Mouse (Mus musculus): ENCODE data around the gene Haghl.
"Not testable (repeated sequence)": the region's sequence is repeated elsewhere in the genome, so short reads cannot be mapped to it uniquely, and the experiment has no call there.

The Haghl gene

GRCm38 (mm10) chr17:25783861-25784574 lies 1.5 kb downstream of the Haghl start:
- peak; percentile 46 for DNase-seq

GRCm38 (mm10) chr17:25783086-25783485 lies 2.4 kb downstream of the Haghl start:
- DNase-seq: peak; percentile 71

- DNase-seq: no peak
Observed at GRCm38 (mm10) chr17:25781339-25781738, 4.1 kb downstream of the Haghl start.

- no peak for DNase-seq
Observed at GRCm38 (mm10) chr17:25777948-25778347, 7.5 kb downstream of the Haghl start.

- DNase-seq: peak; percentile 24
Observed at GRCm38 (mm10) chr17:25775318-25776062, 10.0 kb downstream of the Haghl start.

GRCm38 (mm10) chr17:25773549-25774120 lies 11.8 kb downstream of the Haghl start, which contains the start of gene Narfl:
TSS of gene Narfl (plus strand) at chr17:25773776.
- peak; percentile 98 for DNase-seq

GRCm38 (mm10) chr17:25769331-25769730 lies 16.1 kb downstream of the Haghl start:
- no peak for DNase-seq

- no peak for DNase-seq
Observed at GRCm38 (mm10) chr17:25765886-25766285, 19.6 kb downstream of the Haghl start.

GRCm38 (mm10) chr17:25762591-25762990 lies 22.9 kb downstream of the Haghl start:
- no peak for DNase-seq

GRCm38 (mm10) chr17:25761561-25761970 lies 23.9 kb downstream of the Haghl start:
- DNase-seq: no peak

- DNase-seq: no peak
Observed at GRCm38 (mm10) chr17:25760148-25760547, 25.3 kb downstream of the Haghl start.

- DNase-seq: no peak
Observed at GRCm38 (mm10) chr17:25757691-25758090, 27.8 kb downstream of the Haghl start.

GRCm38 (mm10) chr17:25756378-25757242 lies 28.9 kb downstream of the Haghl start:
- DNase-seq: no peak

GRCm38 (mm10) chr17:25755627-25756377 lies 29.7 kb downstream of the Haghl start:
- DNase-seq: no peak

- DNase-seq: no peak
Observed at GRCm38 (mm10) chr17:25755086-25755485, 30.4 kb downstream of the Haghl start.

GRCm38 (mm10) chr17:25754241-25754640 lies 31.2 kb downstream of the Haghl start, which contains the start of gene Msln:
TSS of gene Msln (minus strand) at chr17:25754378.
- no peak for DNase-seq

GRCm38 (mm10) chr17:25751446-25751845 lies 34.0 kb downstream of the Haghl start:
- DNase-seq: no peak

GRCm38 (mm10) chr17:25749314-25749713 lies 36.2 kb downstream of the Haghl start:
- no peak for DNase-seq

GRCm38 (mm10) chr17:25748238-25748637 lies 37.2 kb downstream of the Haghl start:
- DNase-seq: no peak

GRCm38 (mm10) chr17:25744311-25744710 lies 41.2 kb downstream of the Haghl start:
- DNase-seq: no peak

- no peak for DNase-seq
Observed at GRCm38 (mm10) chr17:25743831-25744230, 41.6 kb downstream of the Haghl start.

- DNase-seq: not testable (repeated sequence)
Observed at GRCm38 (mm10) chr17:25741471-25741870, 44.0 kb downstream of the Haghl start.

Measured in cerebellum, adult 9-10 months (tissue).